Mouse (Mus musculus) gastrocnemius, adult 8-10 months (tissue): ENCODE measurements around the gene Arhgdia. TPM values are rescaled to one million over a fixed set of nuclear protein-coding genes. Genes with fewer than 3 reads are reported as not detected.
"Not testable (repeated sequence)": the region's sequence is repeated elsewhere in the genome, so short reads cannot be mapped to it uniquely, and the experiment has no call there.

Experiments
- DNase-seq, 2 experiments: peaks; one replicate each; pipeline ENCODE4 v3.0.0; 2022; ENCODE audit warnings: low spot score in 2 of 2
- total RNA-seq, 4 experiments: library from RNA; stranded (reverse); gene quantifications; 2 replicates each; pipeline ENCODE4 v1.2.4; 2022

Arhgdia gene
- total RNA-seq, 4 experiments from 2014 or later, result 74.3 to 86.2 (median 80.7) TPM

- peak; percentile 60 to 64 for DNase-seq
These were observed 1.9 kb downstream of the Arhgdia start for GRCm38 (mm10) chr11:120579316-120580107.

- DNase-seq, result no peak
These were observed 2.7 kb downstream of the Arhgdia start for GRCm38 (mm10) chr11:120578694-120579243.

GRCm38 (mm10) chr11:120578024-120578693, 3.3 kb downstream of the Arhgdia start:
- peak in 1 of 2 experiments; percentile 37 for DNase-seq

- no peak for DNase-seq
These were observed 4.0 kb downstream of the Arhgdia start for GRCm38 (mm10) chr11:120577211-120578023.

- DNase-seq, result no peak
These were observed 5.0 kb downstream of the Arhgdia start for GRCm38 (mm10) chr11:120576365-120576981.

- no peak for DNase-seq
These were observed 5.5 kb downstream of the Arhgdia start for GRCm38 (mm10) chr11:120575940-120576339.

- no peak for DNase-seq
These were observed 6.4 kb downstream of the Arhgdia start for GRCm38 (mm10) chr11:120575046-120575445.

GRCm38 (mm10) chr11:120574278-120574600, 7.2 kb downstream of the Arhgdia start:
- DNase-seq, result no peak

- no peak for DNase-seq
These were observed 7.7 kb downstream of the Arhgdia start for GRCm38 (mm10) chr11:120573585-120574277.

- peak; percentile 100 for DNase-seq
These were observed 8.5 kb downstream of the Arhgdia start, which contains the start of gene P4hb for GRCm38 (mm10) chr11:120572752-120573584. Gene P4hb (minus strand): TSS chr11:120573253.

- DNase-seq, result no peak
These were observed 9.0 kb downstream of the Arhgdia start for GRCm38 (mm10) chr11:120572417-120572751.

GRCm38 (mm10) chr11:120571754-120572416, 9.5 kb downstream of the Arhgdia start:
- DNase-seq, result no peak

GRCm38 (mm10) chr11:120571122-120571521, 10.3 kb downstream of the Arhgdia start:
- no peak for DNase-seq

GRCm38 (mm10) chr11:120568324-120568723, 13.1 kb downstream of the Arhgdia start:
- no peak for DNase-seq

- no peak for DNase-seq
These were observed 16.3 kb downstream of the Arhgdia start for GRCm38 (mm10) chr11:120565114-120565513.

- no peak for DNase-seq
These were observed 18.5 kb downstream of the Arhgdia start for GRCm38 (mm10) chr11:120562949-120563348.

GRCm38 (mm10) chr11:120560952-120561728, 20.3 kb downstream of the Arhgdia start:
- no peak for DNase-seq

- DNase-seq, result not testable (repeated sequence)
These were observed 22.6 kb downstream of the Arhgdia start for GRCm38 (mm10) chr11:120558843-120559242.
